Mouse (Mus musculus) ovary, adult 18-20 months (tissue): ENCODE results near the gene Fgfr2.

Source experiments
- DNase-seq: peaks from one replicate; pipeline ENCODE4 v3.0.0; 2022; ENCODE audit warnings: low spot score, mixed read lengths

Gene Fgfr2

GRCm38 (mm10) chr7:130309180-130309579, 2814.0 kb downstream of the Fgfr2 start:
- DNase-seq = no peak

- no peak for DNase-seq
Observed at GRCm38 (mm10) chr7:130307036-130307435, 2816.1 kb downstream of the Fgfr2 start.

DNA sequence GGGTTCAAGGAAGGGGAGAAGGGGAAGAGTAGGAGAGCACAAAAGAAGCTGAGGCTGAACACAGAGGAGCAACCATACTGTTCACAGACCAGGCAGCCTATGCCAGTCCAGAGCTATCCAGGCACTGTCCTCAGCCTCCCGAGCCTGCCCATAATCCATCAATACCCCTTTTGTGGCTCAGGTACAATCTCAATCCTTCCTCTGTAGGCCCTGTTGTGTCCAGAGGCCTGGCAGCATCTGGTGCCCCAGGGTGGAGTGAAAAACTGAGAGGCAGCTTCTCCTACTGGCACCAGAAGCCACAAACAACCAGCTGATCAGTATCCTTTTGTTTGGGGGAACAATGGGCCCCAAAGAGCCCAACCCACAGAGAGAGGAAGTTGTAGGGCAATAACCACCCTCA, 2818.5 kb downstream of the Fgfr2 start:
- DNase-seq = no peak

DNA sequence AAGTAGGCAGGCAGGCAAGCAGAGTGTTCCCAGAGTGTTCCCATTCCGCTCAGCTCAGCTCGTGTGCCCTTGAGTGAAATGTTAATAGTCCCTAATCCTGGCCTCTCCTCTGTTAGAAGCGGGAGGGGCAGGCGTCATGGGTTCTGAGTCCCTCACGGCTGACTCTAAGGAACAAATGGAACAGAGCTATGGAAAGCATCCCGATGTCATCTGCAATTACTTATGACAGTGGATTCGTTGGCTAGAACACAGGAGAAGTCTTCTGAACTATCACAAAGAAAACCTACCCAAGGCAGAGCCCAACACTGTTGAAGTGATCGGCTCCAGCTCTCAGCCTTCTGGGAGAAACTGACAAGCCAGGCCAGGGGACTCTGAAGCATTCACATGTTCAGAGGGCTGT, 2819.7 kb downstream of the Fgfr2 start:
- DNase-seq = no peak

DNA sequence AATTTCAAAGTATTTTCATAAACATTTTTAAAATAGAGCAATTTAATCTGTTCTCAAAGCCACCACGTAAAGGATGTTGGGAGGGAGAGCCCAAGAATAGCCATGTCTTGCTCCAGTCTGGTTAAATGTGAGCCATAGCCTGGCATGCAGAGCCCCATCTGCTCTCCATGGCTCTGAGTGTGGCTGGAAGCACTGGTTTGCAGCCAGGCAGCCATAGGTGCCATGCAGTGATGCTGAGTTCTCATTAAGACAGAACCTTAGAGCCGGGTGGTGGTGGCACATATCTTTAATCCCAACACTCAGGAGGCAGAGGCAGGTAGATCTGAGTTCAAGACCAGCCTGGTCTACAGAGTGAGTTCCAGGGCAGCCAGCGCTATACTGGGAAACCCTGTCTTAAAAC, 2822.5 kb downstream of the Fgfr2 start:
- DNase-seq = no peak

- no peak for DNase-seq
Observed at GRCm38 (mm10) chr7:130298926-130299594, 2824.1 kb downstream of the Fgfr2 start.

DNA sequence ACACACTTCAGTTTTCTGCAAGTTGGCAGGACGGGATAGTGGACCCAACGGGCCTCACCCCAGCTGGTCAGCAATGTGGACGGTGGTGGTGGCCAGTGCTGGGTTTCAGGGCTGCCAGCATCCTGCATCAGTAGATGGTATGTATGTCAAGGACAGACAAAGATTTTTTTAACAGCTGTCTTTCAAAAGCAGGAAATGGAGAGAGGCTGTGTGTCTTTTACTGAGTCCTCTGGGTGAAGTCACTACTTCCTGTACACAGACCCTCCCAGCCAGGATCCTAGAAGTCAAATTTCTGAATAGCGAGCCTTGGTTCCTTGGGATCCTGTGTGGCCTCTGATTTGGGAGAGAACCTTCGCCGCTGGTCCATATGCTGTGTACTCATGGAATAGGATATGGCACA, 2832.0 kb downstream of the Fgfr2 start:
- no peak for DNase-seq

GRCm38 (mm10) chr7:130289428-130289790, 2833.7 kb downstream of the Fgfr2 start:
- no peak for DNase-seq

- DNase-seq = no peak
Observed at GRCm38 (mm10) chr7:130288719-130289427, 2834.3 kb downstream of the Fgfr2 start.

DNA sequence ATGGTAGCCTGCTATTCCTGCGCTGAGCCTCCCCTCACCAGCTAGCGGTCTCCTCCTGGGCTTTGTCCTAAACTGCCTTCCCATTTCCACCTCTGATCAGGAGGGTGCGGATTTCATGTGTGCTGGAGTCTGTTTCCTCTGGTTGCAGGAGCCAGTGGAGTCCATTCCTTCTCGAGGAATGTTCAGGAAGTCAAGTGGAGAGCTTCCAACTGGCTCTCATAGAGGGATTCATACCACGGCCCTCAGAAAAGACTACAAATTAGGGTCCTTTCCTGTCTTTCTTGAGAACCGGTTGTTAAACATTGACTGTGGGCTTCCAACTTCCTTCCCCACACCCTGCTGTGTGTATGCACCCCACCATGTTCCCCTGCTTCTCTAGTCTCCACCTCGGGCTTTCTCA, 2834.9 kb downstream of the Fgfr2 start:
- DNase-seq = no peak

DNA sequence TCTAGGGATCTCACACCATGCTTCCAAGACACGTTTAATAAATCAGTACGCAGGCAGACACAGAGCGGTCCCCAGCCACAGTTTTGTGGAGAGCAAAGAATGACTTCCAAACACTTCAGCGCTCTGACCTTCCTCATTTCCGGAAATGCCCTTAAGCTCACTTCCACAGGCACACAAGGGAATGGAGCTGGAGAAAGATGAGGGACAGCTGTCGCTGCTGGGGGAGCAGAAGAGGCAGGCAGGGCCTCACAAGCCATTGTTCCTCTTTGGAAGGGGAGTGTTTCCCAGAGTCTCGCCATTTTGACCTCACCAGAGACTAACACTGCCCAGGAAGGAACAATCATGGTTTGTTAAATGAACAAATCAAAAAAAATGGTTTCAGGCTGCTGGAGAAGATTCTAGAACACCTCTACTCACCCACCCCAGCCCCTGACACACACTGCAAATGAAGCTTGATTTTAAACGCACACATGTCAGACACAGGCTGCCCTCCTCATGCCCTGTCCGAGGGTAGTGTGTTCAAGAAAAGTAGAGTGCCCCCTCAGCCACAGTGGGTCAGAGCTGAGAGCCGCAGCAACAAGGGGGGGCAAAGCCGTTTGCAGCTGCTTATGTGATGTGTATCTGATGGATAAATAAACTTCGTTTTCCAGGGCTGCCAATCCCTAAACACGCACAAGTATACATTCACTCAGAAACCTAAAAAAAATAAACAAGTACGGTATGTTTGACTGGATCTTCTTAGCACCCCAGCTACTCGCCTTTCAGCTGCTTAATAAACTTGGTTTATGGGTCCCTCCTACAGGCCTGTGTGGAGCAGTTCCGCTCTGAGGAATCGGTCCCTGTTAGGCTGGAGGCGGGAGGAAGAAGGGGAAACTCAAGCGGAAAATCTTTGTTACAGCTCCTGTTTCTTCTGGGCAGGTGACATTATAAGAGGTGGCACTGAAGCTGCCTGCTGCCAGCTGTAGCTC, 2844.1 kb downstream of the Fgfr2 start:
- DNase-seq = no peak

- DNase-seq = no peak
Observed at GRCm38 (mm10) chr7:130278000-130278737, 2845.0 kb downstream of the Fgfr2 start.

DNA sequence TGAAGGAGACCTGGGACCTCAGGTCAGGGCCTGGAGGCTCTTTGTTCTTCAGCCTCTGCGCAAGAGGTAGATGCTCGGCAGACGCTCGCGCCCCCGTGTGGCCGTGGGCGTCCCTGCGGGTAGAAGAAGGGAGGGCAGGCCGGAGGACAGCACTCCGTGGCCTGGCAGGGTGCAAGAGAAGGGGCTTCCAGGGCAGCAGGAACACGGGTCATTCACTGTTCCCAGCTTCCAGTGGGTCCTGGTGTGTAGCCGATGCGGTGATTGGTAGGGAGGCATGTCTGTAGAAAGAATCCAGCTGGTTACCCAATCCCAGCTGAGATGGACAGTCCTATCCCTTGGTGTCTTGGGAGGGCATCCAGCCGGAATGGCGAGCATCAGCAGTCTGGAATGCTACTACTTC, 2849.9 kb downstream of the Fgfr2 start:
- peak; percentile 43 for DNase-seq

DNA sequence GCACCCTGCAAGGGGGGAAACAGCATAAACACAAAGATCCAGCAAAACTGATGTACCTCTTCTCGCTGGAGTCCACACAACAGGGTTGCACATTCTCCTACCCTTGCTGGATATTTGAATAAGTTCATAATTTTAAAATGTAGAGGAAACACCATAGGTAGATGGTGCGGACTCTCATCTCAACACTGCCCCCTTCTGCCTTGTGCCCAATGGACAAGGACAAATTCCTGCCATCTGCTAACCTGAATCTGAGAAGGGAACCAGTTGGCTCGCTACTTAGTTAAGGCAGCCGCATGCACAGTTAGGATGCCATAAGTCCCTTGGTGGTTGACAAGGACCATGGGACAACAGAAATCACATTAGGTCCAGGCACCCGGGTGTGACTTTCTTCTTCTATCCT, 2852.3 kb downstream of the Fgfr2 start:
- no peak for DNase-seq

DNA sequence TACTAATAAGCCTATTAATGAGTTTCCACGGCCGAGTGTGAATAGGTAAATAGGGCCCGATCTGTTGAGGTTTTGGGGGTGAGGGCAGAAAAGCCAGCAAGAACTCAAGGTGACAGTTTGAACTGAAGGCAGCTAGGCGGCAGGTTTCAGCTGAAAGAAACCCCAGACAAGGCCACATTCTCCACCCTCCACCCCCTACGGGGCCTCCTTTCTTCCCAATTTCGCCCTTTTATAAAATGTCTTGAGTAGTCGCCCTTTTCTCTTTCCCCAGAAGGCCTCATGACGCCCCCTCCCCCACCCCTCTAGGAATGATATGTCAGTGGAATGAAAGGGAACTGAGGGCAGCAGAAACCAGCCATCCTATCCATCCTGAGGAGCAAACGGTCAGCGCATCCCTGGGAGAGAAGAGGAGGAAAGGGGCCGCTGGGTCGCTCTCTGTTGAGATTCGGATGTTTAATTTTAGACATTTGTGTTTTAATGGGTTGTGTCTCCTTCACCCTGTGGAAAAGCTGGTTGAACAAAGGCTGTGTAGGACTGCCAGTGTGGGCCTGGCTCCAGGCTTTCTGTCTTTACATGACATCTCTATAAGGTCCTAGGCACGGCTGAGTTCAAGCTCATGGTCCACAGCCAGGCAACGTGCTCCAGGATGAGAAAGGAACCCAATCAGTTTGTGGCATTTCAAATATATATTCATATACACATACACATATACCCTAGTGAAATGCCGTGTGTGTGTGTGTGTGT, 2853.9 kb downstream of the Fgfr2 start:
- DNase-seq = no peak

DNA sequence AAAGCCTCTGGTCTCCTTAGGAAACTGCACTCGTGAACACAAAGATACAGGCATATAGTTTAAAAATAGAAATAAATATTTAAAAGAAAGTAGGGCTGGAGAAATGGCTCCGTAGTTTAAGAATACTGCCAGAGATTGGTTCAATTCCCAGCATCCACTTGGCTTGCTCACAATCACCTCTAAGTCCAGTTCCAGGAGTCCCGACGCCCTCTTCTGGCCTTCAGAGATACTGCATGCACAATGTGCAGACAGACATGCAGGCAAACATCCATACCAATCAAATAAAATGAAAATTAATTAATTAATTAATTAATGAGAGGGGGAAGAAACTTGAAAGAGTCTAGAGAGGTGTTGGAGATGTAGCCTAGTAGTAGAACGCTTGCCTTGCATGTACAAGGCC, 2856.1 kb downstream of the Fgfr2 start:
- DNase-seq = no peak

DNA sequence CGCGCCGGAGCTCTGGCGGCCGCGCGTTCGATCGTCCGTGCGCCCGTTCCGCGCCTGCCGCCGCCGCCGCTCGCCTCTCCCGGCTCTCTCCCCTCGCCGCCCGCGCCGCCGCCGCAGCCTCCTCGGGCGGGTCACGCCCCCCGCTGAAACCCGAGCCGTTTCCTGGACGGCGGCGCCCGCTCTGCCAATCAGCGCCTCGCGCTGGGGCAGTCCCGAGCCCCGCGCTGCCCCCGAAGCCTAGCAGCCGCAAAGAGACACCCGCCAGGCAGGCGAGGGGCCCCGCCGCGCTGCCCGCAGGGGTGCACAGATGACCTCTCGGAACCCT, 2857.0 kb downstream of the Fgfr2 start:
- peak; percentile 83 for DNase-seq

DNA sequence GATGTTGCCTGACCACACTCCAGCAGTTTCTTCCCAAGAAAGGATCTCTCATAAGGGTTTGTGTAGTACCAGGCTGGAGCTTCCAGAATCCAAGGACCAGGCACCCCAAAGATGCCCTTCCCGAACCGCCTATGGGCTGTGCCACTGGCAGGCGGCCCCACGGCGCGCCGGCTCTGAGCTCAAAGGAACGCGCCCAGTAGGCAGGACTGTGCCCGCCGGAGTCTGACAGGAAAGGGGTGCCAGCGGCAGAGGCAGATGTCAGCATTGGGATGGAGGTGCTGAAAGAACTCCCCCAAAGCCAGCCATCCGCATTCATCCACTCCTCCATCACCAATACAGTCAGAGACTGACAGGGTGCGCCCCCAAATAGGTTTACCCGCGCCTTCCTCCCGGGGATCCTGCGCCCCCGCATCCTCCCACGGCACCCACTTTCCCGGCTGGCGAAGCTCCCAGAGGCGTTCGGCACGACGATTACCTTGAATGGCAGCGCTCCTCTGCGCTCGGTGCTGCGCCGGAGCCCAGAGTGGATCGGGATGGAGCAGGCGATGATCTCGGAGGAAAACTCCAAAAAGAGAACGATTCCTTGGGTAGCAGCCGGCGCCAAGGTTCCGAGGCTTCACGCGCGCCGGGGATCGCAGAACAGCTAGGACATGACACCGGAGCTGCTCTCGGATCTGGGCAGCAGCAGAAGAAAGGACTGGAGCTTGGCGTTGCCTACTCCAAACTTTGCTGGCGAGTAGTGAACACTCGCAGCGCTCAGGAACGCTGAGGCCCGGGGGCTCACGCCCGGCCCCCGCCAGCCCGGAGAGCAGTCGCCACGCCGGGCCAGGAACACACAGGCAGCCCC, 2857.6 kb downstream of the Fgfr2 start:
- peak; percentile 21 for DNase-seq

- DNase-seq = peak; percentile 75
Observed at GRCm38 (mm10) chr7:130264616-130265318, 2858.4 kb downstream of the Fgfr2 start.

DNA sequence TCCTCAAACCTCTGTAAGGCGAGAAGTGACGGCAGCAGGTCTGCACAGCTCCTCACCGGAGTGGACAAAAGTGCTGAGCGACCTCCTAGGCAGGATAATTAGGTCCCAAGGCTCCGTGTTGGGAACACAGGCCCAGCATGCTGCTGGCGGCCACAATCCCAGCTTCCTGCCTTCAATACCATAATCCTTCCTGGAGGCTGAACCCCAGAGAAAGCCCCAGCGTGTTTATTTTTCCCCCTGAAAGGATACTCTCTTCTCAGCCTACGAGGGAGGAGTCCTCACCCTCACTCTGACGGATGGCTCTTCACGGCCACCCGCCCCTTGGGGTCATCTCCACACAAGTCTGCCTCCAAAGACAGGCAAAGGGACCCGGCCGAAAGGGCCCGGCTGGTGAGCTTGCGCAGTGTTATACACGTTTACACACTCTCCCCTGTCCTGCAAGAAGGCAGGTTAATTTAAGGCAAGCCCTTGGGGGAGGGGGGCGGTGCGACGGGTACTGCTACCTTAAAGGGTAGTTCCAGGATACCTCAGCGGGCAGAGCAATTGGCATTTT, 2859.3 kb downstream of the Fgfr2 start:
- DNase-seq = no peak
